Mouse (Mus musculus): Measurements from ENCODE around the gene Adcy4. TPM values are rescaled to one million over a fixed set of nuclear protein-coding genes. Genes with fewer than 3 reads are reported as not detected.

Gene Adcy4
- total RNA-seq, 2 experiments from 2014 or later = 6.7 to 13.8 TPM

DNA sequence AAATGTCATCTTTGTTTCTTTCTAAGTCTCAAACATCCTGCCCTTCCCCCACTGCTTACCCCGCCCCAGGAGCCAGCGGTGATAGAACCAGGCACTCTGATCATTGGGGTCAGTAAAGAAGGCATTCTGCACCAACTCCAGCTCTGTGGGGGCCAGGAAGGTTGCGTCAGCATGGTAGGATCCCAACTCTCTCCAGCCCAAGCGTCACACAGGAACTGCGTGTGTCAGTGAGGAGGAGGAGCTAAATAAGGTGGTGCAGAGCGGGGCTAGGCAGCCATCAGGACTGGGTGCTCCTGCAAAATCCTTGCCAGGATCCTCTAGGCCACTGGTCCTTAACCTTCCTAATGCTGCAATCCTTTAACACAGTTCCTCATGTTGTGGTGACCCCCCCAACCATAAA, 64.2 kb downstream of the Adcy4 start:
- DNase-seq = no peak

Other genes with a start within 250 kb of the Adcy4 start
- 10 to 100 TPM; 29.4 to 39.9 TPM for gene Pck2, start 243.8 kb downstream of the Adcy4 start, total RNA-seq (2021)
- gene Dcaf11, start 224.1 kb downstream of the Adcy4 start, total RNA-seq (2021) = 100 to 1,000 TPM; 110 to 139 TPM
- gene A730061H03Rik, start 223.7 kb downstream of the Adcy4 start, total RNA-seq (2021) = 1 to 10 TPM in 1 of 2 experiments, not detected in 1; 1.0 TPM
- 1 to 10 TPM in 1 of 2 experiments, under 1 TPM in 1; 0.63 to 1.5 TPM for gene Fitm1, start 208.5 kb downstream of the Adcy4 start, total RNA-seq (2021)
- 100 to 1,000 TPM; 203 to 361 TPM for gene Psme1, start 206.0 kb downstream of the Adcy4 start, total RNA-seq (2021)
- gene Emc9, start 198.8 kb downstream of the Adcy4 start, total RNA-seq (2021) = 10 to 100 TPM; 28.0 to 45.9 TPM
- gene Psme2, start 193.0 kb downstream of the Adcy4 start, total RNA-seq (2021) = 100 to 1,000 TPM; 311 to 396 TPM
- 10 to 100 TPM; 33.7 to 33.9 TPM for gene Rnf31, start 192.4 kb downstream of the Adcy4 start, total RNA-seq (2021)
- 10 to 100 TPM; 30.3 to 30.6 TPM for gene Irf9, start 180.5 kb downstream of the Adcy4 start, total RNA-seq (2021)
- gene Rec8, start 166.1 kb downstream of the Adcy4 start, total RNA-seq (2021) = 1 to 10 TPM; 5.8 to 6.6 TPM
- 100 to 1,000 TPM; 112 to 157 TPM for gene Ipo4, start 148.1 kb downstream of the Adcy4 start, total RNA-seq (2021)
- gene Gm49378, start 146.2 kb downstream of the Adcy4 start, total RNA-seq (2021) = not detected
- gene Tm9sf1, start 140.3 kb downstream of the Adcy4 start, total RNA-seq (2021) = 10 to 100 TPM; 83.2 to 98.1 TPM
- gene Tssk4, start 133.9 kb downstream of the Adcy4 start, total RNA-seq (2021) = 1 to 10 TPM; 1.6 to 1.7 TPM
- 10 to 100 TPM; 43.6 to 76.9 TPM for gene Mdp1, start 123.6 kb downstream of the Adcy4 start, total RNA-seq (2021)
- 10 to 100 TPM; 26.6 to 28.9 TPM for gene Gmpr2, start 112.2 kb downstream of the Adcy4 start, total RNA-seq (2021)
- gene Nedd8, start 112.0 kb downstream of the Adcy4 start, total RNA-seq (2021) = 100 to 1,000 TPM; 335 to 393 TPM
- 10 to 100 TPM; 30.8 to 35.6 TPM for gene Tinf2, start 102.3 kb downstream of the Adcy4 start, total RNA-seq (2021)
- under 1 TPM; 0.26 TPM for gene Tgm1, start 70.2 kb downstream of the Adcy4 start, total RNA-seq (2021)
- gene Rabggta, start 61.8 kb downstream of the Adcy4 start, total RNA-seq (2021) = 10 to 100 TPM; 17.2 to 25.1 TPM
- gene Dhrs1, start 38.4 kb downstream of the Adcy4 start, total RNA-seq (2021) = 10 to 100 TPM; 72.7 to 73.2 TPM
- 10 to 100 TPM; 17.3 to 20.7 TPM for gene Nop9, start 38.4 kb downstream of the Adcy4 start, total RNA-seq (2021)
- 1 to 10 TPM in 1 of 2 experiments, under 1 TPM in 1; 0.93 to 1.3 TPM for gene Cideb, start 25.6 kb downstream of the Adcy4 start, total RNA-seq (2021)
- not detected for gene Ltb4r2, start 22.7 kb downstream of the Adcy4 start, total RNA-seq (2021)
- gene Ltb4r1, start 18.1 kb downstream of the Adcy4 start, total RNA-seq (2021) = under 1 TPM; 0.66 to 0.79 TPM
- gene Ripk3, start 4.8 kb upstream of the Adcy4 start, total RNA-seq (2021) = 1 to 10 TPM; 4.5 to 5.3 TPM
- 10 to 100 TPM; 19.2 to 26.0 TPM for gene Nfatc4, start 39.0 kb upstream of the Adcy4 start, total RNA-seq (2021)
- gene Nynrin, start 69.9 kb upstream of the Adcy4 start, total RNA-seq (2021) = 10 to 100 TPM in 1 of 2 experiments, 1 to 10 TPM in 1; 9.4 to 10.7 TPM
- under 1 TPM in 1 of 2 experiments, not detected in 1; 0.13 TPM for gene Cbln3, start 100.3 kb upstream of the Adcy4 start, total RNA-seq (2021)
- gene Khnyn, start 100.9 kb upstream of the Adcy4 start, total RNA-seq (2021) = 10 to 100 TPM; 16.6 to 17.0 TPM
- 10 to 100 TPM; 51.6 to 73.8 TPM for gene Sdr39u1, start 116.2 kb upstream of the Adcy4 start, total RNA-seq (2021)
- gene Cma1, start 160.6 kb upstream of the Adcy4 start, total RNA-seq (2021) = 1 to 10 TPM; 1.9 to 2.7 TPM
- gene Cma2, start 166.9 kb upstream of the Adcy4 start, total RNA-seq (2021) = not detected
- not detected for gene Mcpt1, start 233.9 kb upstream of the Adcy4 start, total RNA-seq (2021)
- gene Mcpt9, start 246.4 kb upstream of the Adcy4 start, total RNA-seq (2021) = not detected

Measured in adrenal gland, postnatal 36 days (tissue).